Mouse (Mus musculus): ENCODE data around the gene Nebl. TPM values are rescaled to one million over a fixed set of nuclear protein-coding genes. Genes with fewer than 3 reads are reported as not detected.

The Nebl gene
- total RNA-seq, 2 experiments from 2014 or later, result 70.4 to 79.5 TPM

DNA sequence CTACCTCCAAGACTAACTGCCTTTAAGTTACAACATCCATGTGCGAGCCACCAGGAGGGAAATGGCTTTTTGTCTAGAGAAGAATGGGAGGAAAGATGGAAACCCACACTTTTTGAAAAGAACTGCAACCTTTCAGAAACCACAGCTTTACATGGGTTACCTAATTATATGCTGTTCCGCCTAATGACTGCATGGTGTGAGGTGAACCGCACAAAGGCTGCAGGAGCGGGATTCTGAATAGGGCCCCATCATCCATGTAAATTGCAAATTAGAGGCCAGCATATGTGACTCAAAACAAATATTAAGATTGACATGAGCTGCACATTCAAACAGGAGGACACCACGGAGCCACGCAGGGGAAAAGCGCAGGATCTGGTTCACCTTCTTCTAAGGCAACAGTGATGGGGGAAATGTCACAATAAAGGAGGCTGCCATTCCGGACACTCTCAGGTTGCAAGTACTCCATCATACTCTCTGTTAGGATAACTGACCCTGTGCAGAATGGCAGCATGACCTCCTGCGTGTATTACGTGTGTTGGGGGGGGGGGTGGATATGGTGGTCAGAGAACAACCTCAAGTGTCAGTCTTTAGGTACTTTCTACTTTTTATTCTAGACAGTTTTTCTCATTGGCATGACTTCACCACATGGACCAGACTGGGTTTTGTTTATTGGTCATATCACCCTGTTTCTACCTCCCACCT is 294.4 kb downstream of the Nebl start:
- intact Hi-C loops (cut with DNase I), result no loop called here
- no peak for DNase-seq (ENCODE audit: low spot score in 2 of 2)

- DNase-seq (ENCODE audit: low spot score in 2 of 2), result no peak
- intact Hi-C loops (cut with DNase I), result no loop called here
Measured at GRCm38 (mm10) chr2:17435217-17435616, 296.0 kb downstream of the Nebl start.

DNA sequence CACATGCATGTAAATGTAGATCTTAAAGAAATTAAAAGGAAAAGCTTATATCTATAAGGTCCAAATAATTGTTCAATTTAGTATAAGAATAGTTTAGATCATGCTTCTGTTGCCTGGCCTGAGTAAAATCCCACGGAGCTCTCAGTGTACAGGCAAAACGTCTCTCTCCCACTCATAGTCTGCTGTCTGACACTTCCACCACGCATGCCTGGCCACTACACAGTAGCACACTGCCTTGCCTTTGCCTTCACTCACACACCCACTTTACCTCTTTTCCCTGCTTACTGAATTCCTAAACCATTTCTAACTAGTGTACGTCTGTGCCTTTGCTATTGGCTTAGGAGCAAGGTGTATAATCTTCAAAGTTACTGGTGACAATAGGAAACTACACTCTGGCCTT is 302.2 kb downstream of the Nebl start:
- intact Hi-C loops (cut with DNase I), result loop anchor here (10.0 kb wide), 2 partner anchors 216 to 596 kb away; no protein-coding TSS in a partner anchor

GRCm38 (mm10) chr2:17428156-17428555 is 303.1 kb downstream of the Nebl start:
- DNase-seq (ENCODE audit: low spot score in 2 of 2), result no peak
- intact Hi-C loops (cut with DNase I), result loop anchor here (10.0 kb wide), 2 partner anchors 217 to 597 kb away; no protein-coding TSS in a partner anchor

More for the DNA sequence above, 302.2 kb downstream of the Nebl start:
- peak in 1 of 2 experiments; percentile 19 for DNase-seq (ENCODE audit: low spot score in 2 of 2)

- DNase-seq (ENCODE audit: low spot score in 2 of 2), result no peak
- intact Hi-C loops (cut with DNase I), result loop anchor here (2.0 to 10.0 kb wide), 3 partner anchors 222 to 602 kb away; no protein-coding TSS in a partner anchor
Measured at GRCm38 (mm10) chr2:17422967-17423366, 308.3 kb downstream of the Nebl start.

DNA sequence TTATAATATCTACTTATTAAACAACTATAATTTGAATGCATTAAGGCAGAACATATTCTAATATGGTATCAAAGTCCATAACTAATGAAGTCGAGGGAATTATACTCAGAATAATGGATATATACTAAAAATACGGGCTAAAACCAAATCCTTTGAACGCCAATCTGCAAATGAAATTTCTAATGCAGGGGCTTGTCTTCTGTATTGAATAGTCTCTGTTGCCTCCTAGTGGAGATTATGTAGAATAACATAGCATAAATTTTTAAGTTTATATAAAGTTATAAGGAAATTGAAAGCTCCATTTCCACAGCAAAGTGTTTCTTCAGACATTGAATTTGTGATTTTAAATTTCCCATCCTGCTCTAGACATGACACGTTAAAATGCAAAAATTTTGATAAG is 315.9 kb downstream of the Nebl start:
- DNase-seq (ENCODE audit: low spot score in 2 of 2), result no peak
- intact Hi-C loops (cut with DNase I), result no loop called here

GRCm38 (mm10) chr2:17414324-17414723 is 316.9 kb downstream of the Nebl start:
- intact Hi-C loops (cut with DNase I), result no loop called here
- DNase-seq (ENCODE audit: low spot score in 2 of 2), result no peak

DNA sequence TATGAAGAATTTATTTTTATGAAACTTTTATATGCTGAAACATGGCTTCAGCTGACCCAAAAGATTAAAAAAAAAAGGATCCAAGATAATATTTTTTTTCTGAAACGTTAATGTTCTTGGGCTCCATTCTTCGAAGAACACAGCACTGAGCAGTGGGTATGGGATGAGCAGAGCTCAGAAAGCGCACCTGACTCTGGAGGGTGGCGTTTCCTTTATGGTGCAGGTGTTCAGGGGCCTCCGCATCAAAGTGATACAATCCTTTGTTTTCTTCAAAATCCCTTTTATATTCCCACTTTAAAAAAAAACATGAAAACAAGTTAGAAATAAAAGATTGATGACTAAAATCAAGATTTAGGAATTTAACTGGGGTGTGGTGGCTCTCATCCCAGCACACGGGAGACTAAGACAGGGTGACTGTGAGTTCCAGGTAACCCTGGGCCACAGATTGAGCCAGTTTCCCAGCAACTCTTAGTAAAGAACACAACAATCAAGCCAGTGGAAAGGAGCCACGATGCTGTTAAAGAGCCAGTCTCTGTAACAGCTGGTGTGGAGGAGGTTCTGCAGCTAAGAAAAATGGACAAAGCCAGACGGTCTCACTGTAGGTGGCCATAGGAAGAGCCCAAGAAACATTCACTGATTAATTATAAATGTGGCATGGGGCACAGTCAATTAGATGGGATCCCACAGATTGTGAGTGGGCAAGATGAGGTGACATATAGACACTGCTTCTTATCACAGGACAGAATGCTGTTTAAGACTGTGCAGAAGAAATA is 317.6 kb downstream of the Nebl start:
- intact Hi-C loops (cut with DNase I), result no loop called here
- DNase-seq (ENCODE audit: low spot score in 2 of 2), result peak; percentile 29 to 38

- no peak for DNase-seq (ENCODE audit: low spot score in 2 of 2)
- intact Hi-C loops (cut with DNase I), result no loop called here
Measured at GRCm38 (mm10) chr2:17409276-17409675, 322.0 kb downstream of the Nebl start.

DNA sequence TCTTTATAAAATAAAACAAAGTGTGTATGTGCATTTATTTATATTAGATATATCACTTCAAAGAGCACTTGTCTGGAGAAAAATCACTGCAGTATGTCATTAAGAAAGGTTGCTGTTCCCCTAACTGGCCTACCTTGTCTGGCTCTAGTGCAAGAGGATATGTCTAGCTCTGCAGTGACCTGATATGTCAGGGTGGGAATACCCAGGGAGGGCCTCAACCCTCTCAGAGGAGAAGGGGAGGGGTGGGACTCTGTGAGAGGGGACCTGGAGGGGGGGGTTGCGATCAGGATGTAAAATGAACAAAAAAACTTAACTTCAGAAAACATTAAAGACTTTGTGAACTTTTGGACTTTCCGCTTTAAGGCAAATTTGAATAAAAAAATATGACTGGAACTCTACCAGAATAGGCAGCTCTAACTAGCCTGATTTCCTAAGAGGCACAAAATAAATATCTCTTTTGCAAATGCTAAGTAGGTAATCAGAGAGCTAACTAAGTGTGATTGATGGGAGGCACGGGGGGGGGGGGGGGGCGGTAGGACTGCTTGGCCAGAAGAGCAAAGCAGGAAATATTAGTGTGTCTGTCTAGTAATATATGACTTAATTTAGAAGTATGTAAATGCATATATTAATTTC is 325.2 kb downstream of the Nebl start:
- no peak for DNase-seq (ENCODE audit: low spot score in 2 of 2)
- intact Hi-C loops (cut with DNase I), result no loop called here

DNA sequence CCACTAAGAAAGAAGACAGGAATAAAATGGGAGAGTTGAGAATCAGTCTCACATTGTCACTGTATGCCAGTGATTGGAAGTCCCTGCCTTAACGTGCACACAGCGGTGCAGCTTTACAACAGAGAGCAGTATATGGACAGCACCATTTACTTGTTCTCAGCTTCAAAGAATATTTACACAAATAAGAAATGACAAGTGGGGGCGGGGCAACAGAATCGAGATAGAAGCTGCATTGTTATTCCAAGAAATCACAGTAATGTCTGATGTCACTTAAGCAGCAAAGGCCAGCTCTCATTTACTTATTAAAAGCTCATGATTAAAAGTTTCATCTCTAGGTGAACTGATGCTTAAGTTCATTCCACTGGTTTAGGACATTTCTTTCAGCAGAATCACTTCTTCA is 328.8 kb downstream of the Nebl start:
- intact Hi-C loops (cut with DNase I), result no loop called here
- DNase-seq (ENCODE audit: low spot score in 2 of 2), result no peak

DNA sequence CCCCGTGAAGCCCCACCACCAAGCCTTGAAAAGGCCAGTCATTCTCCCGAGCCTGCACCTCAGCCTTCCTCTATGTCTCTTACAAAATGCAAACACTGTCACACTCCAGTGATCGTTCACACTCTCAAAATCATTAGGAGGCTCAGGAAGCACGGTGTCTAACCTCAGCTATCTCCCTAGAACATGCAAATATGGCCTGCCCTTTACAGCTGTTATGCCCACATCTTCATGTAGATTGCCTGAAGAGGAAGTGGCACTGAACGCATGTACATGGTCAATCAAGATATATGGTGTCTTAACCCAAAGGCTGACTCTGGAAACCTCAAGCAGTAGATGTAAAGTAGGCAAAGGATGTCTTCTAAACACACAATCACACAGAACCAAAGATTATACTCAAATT is 335.0 kb downstream of the Nebl start:
- DNase-seq (ENCODE audit: low spot score in 2 of 2), result no peak
- intact Hi-C loops (cut with DNase I), result no loop called here

- intact Hi-C loops (cut with DNase I), result no loop called here
- DNase-seq (ENCODE audit: low spot score in 2 of 2), result no peak
Measured at GRCm38 (mm10) chr2:17391389-17391788, 339.9 kb downstream of the Nebl start.

- DNase-seq (ENCODE audit: low spot score in 2 of 2), result no peak
- intact Hi-C loops (cut with DNase I), result no loop called here
Measured at GRCm38 (mm10) chr2:17390513-17391200, 340.6 kb downstream of the Nebl start.

GRCm38 (mm10) chr2:17389886-17390285 is 341.4 kb downstream of the Nebl start:
- no peak for DNase-seq (ENCODE audit: low spot score in 2 of 2)

DNA sequence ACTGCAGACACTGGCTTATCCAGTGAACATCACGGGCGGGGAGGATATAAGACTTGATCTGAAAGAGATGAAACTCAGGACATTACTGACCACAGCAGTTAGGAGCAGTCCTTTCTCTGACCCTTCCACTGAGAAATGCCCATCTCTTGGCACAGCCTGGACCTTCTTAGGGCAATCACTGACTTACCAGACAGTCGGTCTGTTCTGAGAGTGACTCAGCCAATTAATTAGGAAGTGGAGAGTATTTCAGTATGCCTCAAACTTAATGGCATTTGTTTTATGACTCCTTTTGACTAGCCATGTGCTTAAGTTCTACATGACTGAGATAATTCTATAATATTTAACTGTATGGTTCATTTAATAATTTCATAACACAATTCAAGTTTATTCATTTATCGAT is 341.9 kb downstream of the Nebl start:
- DNase-seq (ENCODE audit: low spot score in 2 of 2), result no peak
- intact Hi-C loops (cut with DNase I), result no loop called here

More at GRCm38 (mm10) chr2:17389886-17390285, 341.4 kb downstream of the Nebl start:
- intact Hi-C loops (cut with DNase I), result no loop called here

DNA sequence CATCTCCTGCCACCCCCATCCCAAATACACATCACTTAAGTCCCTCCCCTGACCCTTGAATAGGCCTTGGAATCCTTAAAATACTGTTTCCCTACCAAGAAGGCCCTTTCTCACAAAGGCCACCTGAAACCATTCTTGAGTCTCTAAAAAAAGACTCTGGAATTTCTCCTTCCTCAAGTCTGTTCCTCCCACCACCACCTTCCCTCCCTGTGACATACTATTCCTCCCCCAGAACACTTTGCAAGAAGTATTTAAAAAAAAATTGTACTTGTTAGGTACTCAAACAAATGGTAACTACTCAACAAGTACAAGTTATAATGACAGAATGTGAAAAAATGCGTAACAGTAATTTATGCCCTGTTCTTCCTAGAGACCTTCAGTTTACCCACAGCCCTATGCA is 349.0 kb downstream of the Nebl start:
- DNase-seq (ENCODE audit: low spot score in 2 of 2), result no peak
- intact Hi-C loops (cut with DNase I), result no loop called here

DNA sequence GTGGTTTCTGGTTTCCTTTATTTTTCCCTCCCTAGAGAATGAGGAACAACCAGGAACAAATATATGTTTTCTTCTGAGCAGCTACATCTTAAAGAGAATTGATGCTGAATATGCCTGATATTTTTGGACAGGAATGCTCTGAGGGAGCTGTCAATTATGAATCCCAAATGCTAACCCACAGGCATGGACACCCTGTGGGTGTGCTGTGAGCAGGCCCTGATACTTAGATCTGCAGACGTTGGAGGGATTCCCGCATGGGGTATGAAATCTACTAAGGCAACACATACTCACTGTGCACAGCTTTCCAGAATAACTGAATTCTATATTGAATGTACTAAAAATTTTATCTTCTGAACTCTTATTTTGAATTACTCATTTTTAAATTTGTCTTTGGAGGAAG is 355.3 kb downstream of the Nebl start:
- intact Hi-C loops (cut with DNase I), result no loop called here
- no peak for DNase-seq (ENCODE audit: low spot score in 2 of 2)

DNA sequence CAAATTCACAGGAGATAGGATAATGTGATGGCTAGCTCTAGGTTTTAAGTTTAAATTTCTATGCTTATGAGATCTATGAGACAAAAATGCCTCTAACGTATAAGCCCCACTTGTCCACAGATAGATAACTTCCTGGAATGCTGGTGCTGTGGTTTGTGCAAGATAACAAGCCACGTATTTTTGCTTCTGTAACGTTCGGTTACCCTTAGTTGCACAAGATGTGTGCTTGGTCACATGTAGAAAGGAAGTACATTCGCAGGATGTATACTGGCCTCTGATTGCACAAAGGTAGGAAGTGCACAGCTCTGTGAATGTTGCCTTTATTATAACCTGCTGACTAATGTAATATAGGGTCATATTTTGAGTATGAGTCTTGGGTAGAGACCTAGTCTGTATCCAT is 365.6 kb downstream of the Nebl start:
- no peak for DNase-seq (ENCODE audit: low spot score in 2 of 2)
- intact Hi-C loops (cut with DNase I), result no loop called here

- intact Hi-C loops (cut with DNase I), result no loop called here
- DNase-seq (ENCODE audit: low spot score in 2 of 2), result no peak
Measured at GRCm38 (mm10) chr2:17364971-17365548, 366.2 kb downstream of the Nebl start.

Data from left cerebral cortex, postnatal 36 days (tissue).